Mouse (Mus musculus) liver, embryonic 14.5 days (tissue): Measurements from ENCODE around the gene Sap30. TPM values are rescaled to one million over a fixed set of nuclear protein-coding genes. Genes with fewer than 3 reads are reported as not detected.

Source experiments
- ATAC-seq: fragments of 200-750 bp; cut with Nextera tagmentation; 2 replicates; pipeline ENCODE4 v1.8.0; 2017; ENCODE audit warnings: moderate number of reproducible peaks, mild to moderate bottlenecking, moderate library complexity; ENCODE audit not compliant: insufficient read depth
- DNase-seq, 3 experiments: peaks; one replicate each; pipeline ENCODE4 v3.0.0-alpha.2; 2012 to 2013; ENCODE audit warnings: low read depth in 3 of 3, low spot score in 3 of 3
- H3K27ac ChIP-seq: fragments of 300-500 bp; sonication (generic); 2 replicates; pipeline ENCODE4 v1.5.1; 2014; ENCODE audit warnings: moderate library complexity, mild to moderate bottlenecking, control low read depth, inconsistent platforms
- H3K27me3 ChIP-seq: fragments of 300-500 bp; sonication (generic); 2 replicates; pipeline ENCODE4 v1.6.1; 2014; ENCODE audit warnings: mild to moderate bottlenecking, low read length, moderate library complexity; ENCODE audit not compliant: control insufficient read depth, insufficient read depth
- H3K36me3 ChIP-seq: fragments of 300-500 bp; sonication (generic); replicated peaks from 2 replicates; pipeline ENCODE4 v1.6.1; 2014; ENCODE audit warnings: low read depth; ENCODE audit not compliant: control insufficient read depth, insufficient read depth
- H3K4me1 ChIP-seq, 2 experiments: fragments of 200-500 bp in 1 of 2; fragments of 300-500 bp in 1 of 2; sonication (generic) in 1 of 2; replicated peaks; 2 replicates each; pipeline ENCODE4 v1.6.1; 2012 to 2014; ENCODE audit warnings: antibody characterized with exemption in 1 of 2, inconsistent platforms in 1 of 2, low read length in 1 of 2; ENCODE audit not compliant: control insufficient read depth in 2 of 2, insufficient read depth in 2 of 2
- H3K4me2 ChIP-seq: fragments of 300-500 bp; sonication (generic); 2 replicates; pipeline ENCODE4 v1.6.1; 2014; ENCODE audit warnings: low read depth, mild to moderate bottlenecking, control low read depth, moderate library complexity
- H3K4me3 ChIP-seq, 2 experiments: fragments of 200-500 bp in 1 of 2; fragments of 300-500 bp in 1 of 2; sonication (generic) in 1 of 2; 2 replicates each; pipeline ENCODE4 v1.5.1; 2012 to 2014; ENCODE audit warnings: low read depth in 2 of 2, low read length in 2 of 2, mild to moderate bottlenecking in 2 of 2, control low read depth in 1 of 2, inconsistent platforms in 1 of 2, moderate library complexity in 1 of 2; ENCODE audit not compliant: insufficient read depth in 1 of 2
- H3K9ac ChIP-seq: fragments of 300-500 bp; sonication (generic); replicated peaks from 2 replicates; pipeline ENCODE4 v1.6.1; 2014; ENCODE audit warnings: mild to moderate bottlenecking, control low read depth, moderate library complexity
- H3K9me3 ChIP-seq: fragments of 300-500 bp; sonication (generic); 2 replicates; pipeline ENCODE4 v1.6.1; 2016; ENCODE audit warnings: low read length, mixed read lengths; ENCODE audit not compliant: control insufficient read depth
- CTCF ChIP-seq: IDR thresholded peaks from 2 replicates; pipeline ENCODE4 v1.5.1; 2016; ENCODE audit warnings: antibody characterized with exemption, low read depth, control low read depth
- EP300 ChIP-seq: IDR thresholded peaks from 2 replicates; pipeline ENCODE4 v1.6.1; 2016; ENCODE audit warnings: antibody characterized with exemption, low read depth
- whole genome bisulfite sequencing: fragments of 180-500 bp; shearing (Covaris S2); extraction: QIAGEN DNeasy Blood & Tissue Kit; methylation state at CpG from one replicate; pipeline ENCODE4 v1.1.7; 2014; ENCODE audit not compliant: insufficient replicate concordance; 5-methylcytosine and 5-hydroxymethylcytosine counted together
- polyA plus RNA-seq, 2 experiments: library from polyadenylated mRNA; depleted of rRNA in 1 of 2; stranded (reverse) in 1 of 2; unstranded in 1 of 2; fragments of >200 nt; fragmentation: Nextera tagmentation in 1 of 2; extraction: Ambion mirVana in 1 of 2; gene quantifications; 2 replicates each; pipeline versions ENCODE4 v1.2.1 to v1.2.3; 2012 to 2014

The Sap30 gene
- polyA plus RNA-seq, 2 experiments, result 10.6 to 14.4 TPM

DNA sequence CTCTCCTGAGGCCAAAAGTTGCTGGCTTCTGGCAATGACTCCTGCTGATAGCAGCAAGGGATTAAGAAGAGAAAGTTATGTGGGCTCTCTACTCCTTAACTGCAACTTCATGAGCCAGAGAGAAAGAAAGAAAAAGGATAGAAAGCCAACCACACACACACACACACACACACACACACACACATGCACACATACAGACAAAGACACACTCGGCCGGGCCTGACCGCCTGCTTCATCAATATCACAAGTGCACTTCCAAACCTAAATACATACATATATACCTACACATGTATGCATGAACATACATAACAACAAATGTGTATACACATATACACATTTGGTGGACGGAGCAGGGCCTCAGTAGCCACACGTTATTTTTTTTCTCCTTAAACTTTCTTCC is 16.8 kb downstream of the Sap30 start:
- Histone ChIP-seq H3K27me3 (no peaks in the 10 kb centered on the region), H3K27ac (no peak overlapping the region), H3K36me3 (no peaks in the 10 kb centered on the region), H3K9ac (no peak overlapping the region), H3K4me2 (no peak overlapping the region), H3K4me1 (no peaks in the 10 kb centered on the region), H3K4me3 (no peak overlapping the region), H3K9me3 (no peaks in the 10 kb centered on the region)
- DNase-seq, result no peak
- 65% methylated on average over 5 of the region's 5 CpGs for WGBS
- no peak for TF ChIP-seq CTCF
- no peak for ATAC-seq

DNA sequence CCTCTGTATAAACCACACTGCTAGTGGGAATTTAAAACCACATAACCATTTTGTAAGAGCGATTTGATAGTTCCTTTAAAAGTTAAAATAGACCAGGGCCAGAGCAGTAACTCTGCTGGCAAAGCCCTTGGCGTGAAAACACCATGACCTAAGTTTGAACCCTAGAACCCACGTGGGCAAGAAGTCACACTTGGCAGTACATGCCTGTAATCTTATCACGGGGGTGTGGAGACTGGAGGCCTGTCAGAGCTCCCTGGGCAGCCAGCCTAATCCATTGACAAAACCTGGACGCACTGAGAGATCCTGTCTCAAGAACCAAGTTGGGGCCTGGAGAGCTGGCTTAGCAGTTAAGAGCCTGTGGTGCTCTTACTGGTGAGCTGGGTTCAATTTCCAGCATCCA is 19.0 kb downstream of the Sap30 start:
- Histone ChIP-seq H3K27me3 (no peaks in the 10 kb centered on the region), H3K4me1 (no peaks in the 10 kb centered on the region), H3K4me2 (no peak overlapping the region), H3K36me3 (no peaks in the 10 kb centered on the region), H3K4me3 (no peak overlapping the region), H3K9ac (no peak overlapping the region), H3K9me3 (no peaks in the 10 kb centered on the region), H3K27ac (no peak overlapping the region)
- WGBS, result 42% methylated on average over 5 of the region's 5 CpGs
- DNase-seq, result no peak
- TF ChIP-seq CTCF (no peak), EP300 (no peak)
- ATAC-seq, result no peak

DNA sequence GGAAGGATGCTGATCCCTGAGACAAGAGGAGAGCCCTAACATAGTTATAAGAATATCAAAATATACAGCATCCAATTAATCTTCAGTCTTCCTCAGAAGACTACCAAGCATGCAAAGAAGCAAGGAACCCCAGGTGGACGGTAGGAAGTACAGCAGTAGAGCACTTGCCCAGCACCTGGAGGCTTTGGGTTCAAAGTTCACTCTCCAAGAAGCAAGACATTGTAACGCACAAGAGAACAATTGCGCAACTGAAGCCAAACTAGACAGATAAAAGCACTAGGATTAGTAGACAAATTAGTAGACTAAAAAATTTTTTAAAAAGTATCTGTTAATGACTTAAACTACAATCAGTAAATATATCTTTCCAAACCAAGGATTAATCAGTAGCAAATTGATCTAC is 23.9 kb downstream of the Sap30 start:
- no peak for ATAC-seq

DNA sequence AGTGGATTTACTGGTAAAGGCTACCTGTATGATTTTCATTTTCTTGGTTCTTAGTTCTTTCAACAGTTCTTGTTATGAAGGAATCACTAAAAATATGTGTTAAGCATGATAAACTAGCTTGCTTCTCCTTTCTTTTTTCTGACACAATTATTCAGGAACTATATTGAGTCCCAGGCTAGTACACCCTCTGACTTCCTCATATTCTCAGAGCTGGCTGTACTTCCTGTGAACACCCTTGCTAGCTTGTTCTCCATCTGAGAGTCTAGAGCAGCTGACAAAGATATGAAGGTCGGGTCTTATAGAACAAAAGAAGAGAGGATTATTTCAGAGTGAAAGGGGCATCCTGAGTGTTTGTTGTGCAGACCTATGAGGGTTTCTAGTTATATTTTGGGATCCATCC is 24.8 kb downstream of the Sap30 start:
- no peak for TF ChIP-seq EP300
- no peak for TF ChIP-seq CTCF
- H3K4me3 ChIP-seq, result no peak overlapping the region
- ATAC-seq (no peak), DNase-seq (no peak)
- H3K9me3 ChIP-seq, result no peaks in the 10 kb centered on the region
- H3K27ac ChIP-seq, result no peak overlapping the region
- no peaks in the 10 kb centered on the region for H3K27me3 ChIP-seq
- 11% methylated on average over 1 of the region's 1 CpGs for WGBS
- no peak overlapping the region for H3K4me2 ChIP-seq
- no peak overlapping the region for H3K9ac ChIP-seq
- H3K4me1 ChIP-seq, result no peaks in the 10 kb centered on the region
- no peaks in the 10 kb centered on the region for H3K36me3 ChIP-seq

More for the DNA sequence above, 23.9 kb downstream of the Sap30 start:
- Histone ChIP-seq H3K36me3 (no peaks in the 10 kb centered on the region), H3K4me2 (no peak overlapping the region), H3K27me3 (no peaks in the 10 kb centered on the region), H3K27ac (no peak overlapping the region), H3K4me3 (no peak overlapping the region), H3K9me3 (no peaks in the 10 kb centered on the region), H3K9ac (no peak overlapping the region), H3K4me1 (no peaks in the 10 kb centered on the region)
- no peak for DNase-seq
- no peak for TF ChIP-seq CTCF
- no peak for TF ChIP-seq EP300
- WGBS, result 67% methylated on average over 3 of the region's 3 CpGs

DNA sequence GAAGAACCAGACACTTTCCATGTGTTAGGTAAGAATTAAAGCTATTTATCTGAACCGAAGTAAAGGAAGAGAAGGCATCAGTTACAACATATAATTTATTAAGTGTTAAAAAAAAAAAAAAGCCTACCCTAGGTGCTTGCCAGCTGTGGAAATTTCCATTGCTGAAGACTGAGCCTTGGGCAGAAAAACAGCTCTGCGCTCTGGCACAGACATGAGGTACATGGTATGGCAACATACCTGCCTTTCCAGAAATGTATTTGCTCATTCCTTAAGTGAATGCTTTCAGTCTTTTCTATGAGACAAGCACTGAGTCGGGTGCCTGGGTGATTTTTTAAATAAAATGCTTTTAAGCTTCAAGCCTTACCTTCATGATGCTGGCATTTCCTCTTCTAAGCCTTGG is 29.7 kb downstream of the Sap30 start:
- DNase-seq (no peak), ATAC-seq (no peak)
- no peak overlapping the region for H3K9ac ChIP-seq
- no peaks in the 10 kb centered on the region for H3K36me3 ChIP-seq
- no peak for TF ChIP-seq EP300
- WGBS, result 58% methylated on average over 3 of the region's 3 CpGs
- no peak overlapping the region for H3K4me3 ChIP-seq
- no peak overlapping the region for H3K4me2 ChIP-seq
- no peaks in the 10 kb centered on the region for H3K27me3 ChIP-seq
- no peaks in the 10 kb centered on the region for H3K4me1 ChIP-seq
- no peaks in the 10 kb centered on the region for H3K9me3 ChIP-seq
- no peak overlapping the region for H3K27ac ChIP-seq

DNA sequence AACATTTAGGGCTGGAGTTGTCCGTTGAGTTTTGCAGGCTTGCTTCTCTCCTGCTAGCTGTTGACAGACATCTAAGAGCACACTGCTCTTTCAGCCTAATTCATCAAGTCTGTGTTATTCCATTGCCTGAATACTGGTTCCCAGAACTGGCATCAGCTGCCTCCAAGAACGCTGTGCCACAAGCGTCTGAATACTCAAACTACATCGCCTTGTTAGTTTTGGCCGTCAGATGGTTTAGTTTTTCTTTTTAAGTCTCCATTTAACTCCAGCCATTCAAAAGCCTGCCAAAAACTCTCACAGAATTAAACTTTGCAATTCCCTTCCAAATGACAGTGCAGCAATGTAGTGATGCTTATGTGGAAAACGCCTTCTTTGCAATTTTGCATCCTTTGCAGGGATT is 30.5 kb downstream of the Sap30 start:
- no peak overlapping the region for H3K9ac ChIP-seq
- ATAC-seq, result no peak

More for the DNA sequence above, 30.5 kb downstream of the Sap30 start:
- Histone ChIP-seq H3K27ac (no peak overlapping the region), H3K36me3 (no peaks in the 10 kb centered on the region), H3K4me1 (no peaks in the 10 kb centered on the region), H3K9me3 (no peaks in the 10 kb centered on the region), H3K4me2 (no peak overlapping the region), H3K27me3 (no peaks in the 10 kb centered on the region), H3K4me3 (no peak overlapping the region)
- WGBS, result 78% methylated on average over 6 of the region's 6 CpGs
- TF ChIP-seq CTCF, result no peak
- TF ChIP-seq EP300, result no peak
- no peak for DNase-seq
